Mouse (Mus musculus) neural tube, embryonic 10.5 days (tissue): ENCODE results near the gene Tubb2a.

ENCODE experiments used
- DNase-seq: peaks from one replicate; pipeline ENCODE4 v3.0.0-alpha.2; 2017; ENCODE audit warnings: low spot score; ENCODE audit errors: extremely low spot score

Gene Tubb2a

DNA sequence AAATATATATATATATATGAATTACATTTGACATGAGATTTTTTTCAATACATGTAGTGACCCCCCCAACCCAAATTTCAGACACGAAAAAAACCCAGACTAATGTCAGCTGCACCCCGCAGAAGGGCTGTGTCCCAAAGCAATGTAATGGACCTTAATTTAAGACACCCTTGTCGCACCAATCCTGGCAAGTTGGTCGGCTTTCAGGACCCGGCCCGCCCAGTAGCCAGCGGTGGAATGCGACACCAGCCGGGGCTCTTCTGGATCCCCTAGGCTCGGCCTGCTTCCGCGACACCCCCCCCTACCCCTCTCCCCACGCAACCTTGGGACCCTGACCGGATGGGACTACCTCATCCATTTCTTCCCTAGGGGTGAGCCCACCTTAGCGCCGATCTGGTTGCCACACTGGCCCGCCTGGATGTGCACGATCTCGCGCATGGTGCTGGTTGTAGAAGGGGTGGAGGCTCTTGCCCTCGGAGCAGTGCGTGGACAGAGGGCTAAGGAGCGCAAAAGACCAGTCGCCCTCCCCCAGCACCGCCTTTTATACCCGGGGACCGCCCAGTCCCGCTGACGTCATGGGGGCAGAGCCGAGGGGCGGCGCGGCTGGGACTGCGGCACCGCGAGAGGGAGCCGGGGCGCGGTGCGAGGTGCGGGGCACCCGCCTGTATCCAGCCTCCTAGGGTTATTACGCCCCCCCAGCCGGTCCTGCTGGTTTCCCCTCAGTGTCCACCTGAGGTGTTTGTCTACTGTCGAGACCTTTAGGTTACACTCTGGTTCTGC lies at the start of gene Tubb2a:
Gene Tubb2a (minus strand): TSS at position 516 of the 780 bp plus-strand sequence.
- DNase-seq = peak; percentile 90

DNA sequence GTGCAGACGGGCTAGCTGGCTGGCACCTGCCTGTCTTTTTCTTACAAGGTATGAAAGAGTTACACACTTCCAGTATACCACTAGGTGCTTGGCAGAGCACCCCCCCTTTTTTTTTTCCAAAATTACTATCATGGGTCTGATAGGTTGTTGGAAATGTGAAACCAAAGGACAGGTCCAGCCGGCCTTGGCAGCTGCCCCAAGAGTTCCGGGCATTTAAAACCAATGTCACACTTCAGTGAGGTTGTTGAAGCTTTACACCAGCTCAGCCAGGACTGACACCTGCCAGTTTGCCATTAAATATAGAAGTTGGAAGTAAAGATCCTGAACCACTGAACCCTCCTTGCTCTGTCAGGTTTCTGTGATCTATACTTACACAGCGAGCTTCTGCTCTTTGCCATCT lies 47.9 kb upstream of the Tubb2a start:
- DNase-seq = no peak

DNA sequence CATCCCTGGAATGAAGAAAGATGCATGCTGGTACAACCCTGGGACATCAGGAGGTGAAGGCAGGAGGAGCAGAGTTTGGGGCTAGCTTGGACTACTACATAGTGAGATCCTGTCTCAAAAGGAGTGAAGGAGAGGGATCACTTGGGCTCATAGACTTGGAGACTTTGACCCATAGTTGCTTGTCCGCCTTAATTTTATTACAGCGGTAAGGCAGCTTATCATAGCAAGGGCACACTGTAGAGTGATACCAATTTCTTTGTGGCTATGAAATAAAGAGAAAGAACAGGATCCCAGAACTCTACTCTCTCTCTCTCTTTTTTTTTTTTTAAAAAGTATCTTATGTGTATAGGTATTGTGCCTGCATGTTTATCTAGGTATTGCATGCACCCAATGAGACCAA lies 42.7 kb upstream of the Tubb2a start:
- no peak for DNase-seq

DNA sequence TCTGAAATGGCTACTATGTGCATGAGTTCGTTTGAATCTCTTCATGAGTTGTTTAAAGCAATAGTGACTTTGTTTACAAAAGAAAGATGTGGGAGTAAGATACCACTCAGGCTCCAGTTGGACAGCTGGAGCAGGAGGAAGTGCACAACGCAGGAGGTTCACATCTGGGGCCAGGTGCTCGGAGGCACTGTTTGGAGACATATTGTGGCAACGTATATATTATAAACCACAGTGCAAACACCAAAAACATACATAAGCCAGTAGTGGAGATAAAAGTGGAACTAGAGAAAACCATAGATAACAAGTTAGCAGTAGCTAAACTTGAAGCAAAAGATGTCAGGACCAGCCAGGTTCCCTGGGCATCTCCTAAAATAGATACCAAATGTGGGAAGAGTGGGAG lies 41.6 kb upstream of the Tubb2a start:
- DNase-seq = no peak

DNA sequence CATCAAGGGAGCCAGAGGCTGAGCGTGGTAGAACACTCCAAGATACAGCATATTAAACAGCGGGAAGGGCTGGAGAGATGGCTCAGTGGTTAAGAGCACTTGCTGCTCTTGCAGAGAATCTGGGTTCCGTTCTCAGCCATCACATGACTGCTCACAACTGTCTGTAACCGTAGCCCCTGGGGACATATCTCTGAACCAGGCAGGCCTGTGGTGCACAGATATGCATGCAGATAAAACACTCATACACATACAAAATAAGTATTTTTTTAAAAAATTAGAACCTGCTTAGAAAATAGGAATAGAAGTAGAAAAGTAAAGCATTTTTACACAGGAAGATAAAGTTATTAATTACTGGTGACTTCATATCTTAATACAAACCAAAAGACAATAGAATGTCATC lies 41.0 kb upstream of the Tubb2a start:
- no peak for DNase-seq

DNA sequence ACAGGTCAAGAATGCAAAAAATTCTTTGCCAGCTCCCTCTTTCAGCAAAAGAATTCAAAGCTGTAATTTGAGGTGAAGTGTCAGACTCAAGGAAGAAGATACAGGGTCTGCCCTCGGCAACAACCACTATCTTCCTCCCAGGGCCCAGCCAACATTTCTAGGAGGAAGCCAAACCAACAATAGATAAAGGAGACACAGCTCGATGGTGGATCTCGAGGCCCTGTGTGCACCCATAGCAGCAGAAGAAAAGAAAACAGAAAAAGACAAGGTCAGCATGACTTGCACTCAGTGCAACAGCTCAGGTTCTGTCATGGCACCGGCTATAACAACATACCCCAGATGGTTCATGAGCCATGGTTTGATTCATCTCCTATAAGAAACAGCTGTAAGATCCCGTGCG lies 38.7 kb upstream of the Tubb2a start:
- DNase-seq = no peak

DNA sequence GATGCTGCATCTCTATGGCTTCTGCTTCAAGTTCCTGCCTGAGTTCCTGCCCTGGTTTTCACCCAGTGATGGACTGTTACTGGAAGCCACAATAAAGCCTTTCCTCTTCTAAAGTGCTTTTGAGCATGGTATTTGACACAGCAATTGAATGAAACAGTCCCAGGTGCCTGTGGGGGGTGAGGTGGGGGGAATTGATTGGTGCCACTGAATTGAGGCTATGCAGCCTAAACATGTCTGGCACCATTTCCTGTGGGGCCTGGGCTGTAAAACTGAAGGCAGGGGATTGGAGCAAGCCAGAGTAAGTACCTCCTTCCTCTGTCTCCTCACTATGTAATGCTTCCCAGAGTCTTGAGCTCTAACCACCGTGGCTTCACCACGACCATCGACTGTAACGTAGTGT lies 36.8 kb upstream of the Tubb2a start:
- DNase-seq = no peak

DNA sequence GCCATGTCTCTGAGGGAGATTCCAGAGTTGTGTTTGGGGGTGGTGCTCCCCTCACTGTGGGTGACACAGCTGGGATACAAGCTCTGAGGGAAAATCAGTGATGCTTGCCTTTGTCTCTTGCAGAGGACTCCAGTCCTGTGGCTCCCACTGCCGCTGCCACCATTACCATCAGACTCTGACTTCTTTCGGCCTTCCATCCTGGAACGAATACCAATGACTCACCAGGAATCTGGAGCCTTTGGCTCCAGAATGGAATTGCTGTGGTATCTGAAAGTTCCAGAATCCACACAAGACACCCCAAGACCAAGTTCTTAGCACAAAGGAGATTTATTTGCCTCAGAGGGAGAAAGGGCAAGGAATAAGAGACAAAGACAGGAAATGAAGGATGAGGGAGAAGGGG lies 35.3 kb upstream of the Tubb2a start:
- DNase-seq = no peak

DNA sequence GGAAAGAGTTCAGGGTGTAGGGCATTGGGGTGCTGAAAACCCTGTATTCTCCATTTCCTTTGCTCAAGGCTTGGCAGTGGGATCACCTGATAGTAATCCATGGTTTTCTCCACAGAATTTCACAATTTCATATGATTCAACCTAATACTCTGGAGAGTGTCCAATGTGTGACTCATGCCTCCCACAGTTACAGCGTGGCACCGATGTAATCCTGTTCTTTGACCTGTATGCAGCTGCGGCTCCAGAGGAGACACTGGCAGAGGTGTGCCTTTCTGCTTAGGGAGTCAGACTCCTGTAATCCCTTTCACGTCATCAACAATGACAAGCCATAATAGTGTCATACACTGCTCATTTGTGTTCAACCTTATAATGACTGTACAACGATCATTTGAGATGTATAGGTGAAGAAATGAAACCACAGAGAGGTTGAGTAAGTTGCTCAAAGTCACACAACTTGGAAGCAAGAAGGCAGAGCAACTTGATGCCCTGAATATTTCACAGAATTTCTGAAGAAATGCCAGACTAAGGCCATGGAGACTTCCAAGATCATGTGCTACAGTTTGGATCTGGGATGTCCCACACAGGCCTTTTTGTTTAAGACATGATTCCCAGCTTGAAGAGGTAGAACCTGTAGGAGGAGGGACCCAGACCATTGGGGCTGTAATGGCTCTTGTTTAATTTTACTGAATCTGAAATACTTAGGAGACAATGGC lies 34.7 kb upstream of the Tubb2a start:
- no peak for DNase-seq

DNA sequence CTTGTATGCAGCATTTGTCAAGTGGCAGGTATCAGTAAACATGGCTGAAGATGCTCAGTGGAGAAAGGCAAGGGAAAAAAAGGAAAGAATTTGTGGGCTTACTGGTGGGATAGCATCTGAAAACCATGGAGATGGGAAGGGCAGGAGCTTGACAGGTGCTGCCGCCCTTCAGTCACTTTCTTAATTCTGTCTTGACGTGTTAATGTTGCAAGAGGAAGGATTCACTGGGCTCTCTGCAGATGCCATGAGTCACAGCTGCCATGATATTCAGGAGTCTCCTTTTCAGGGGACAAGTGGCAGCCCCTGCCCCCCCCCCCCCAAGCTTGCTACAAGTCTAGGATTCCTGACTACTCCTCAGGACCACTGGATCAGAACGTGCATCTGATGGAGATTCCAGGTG lies 34.1 kb upstream of the Tubb2a start:
- no peak for DNase-seq

DNA sequence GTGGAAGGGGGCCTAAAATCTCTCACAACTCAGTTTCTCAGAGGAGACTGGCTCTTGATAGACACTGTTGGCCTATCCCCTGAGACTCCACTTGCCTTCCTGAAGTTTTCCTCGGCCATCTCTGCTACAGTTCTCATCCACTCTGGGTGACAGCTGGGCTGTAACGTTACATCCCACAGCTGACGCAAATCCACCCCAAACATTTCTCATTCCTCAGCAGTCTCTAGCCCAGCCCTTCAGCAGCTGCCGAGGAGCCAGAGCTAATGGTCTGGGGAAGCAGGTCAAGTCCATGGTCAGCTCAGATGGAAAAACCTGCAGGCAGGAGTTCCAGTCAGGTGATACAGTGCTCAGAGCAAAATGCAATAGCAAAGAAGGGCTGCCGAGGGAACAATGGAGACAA lies 33.2 kb upstream of the Tubb2a start:
- DNase-seq = no peak

DNA sequence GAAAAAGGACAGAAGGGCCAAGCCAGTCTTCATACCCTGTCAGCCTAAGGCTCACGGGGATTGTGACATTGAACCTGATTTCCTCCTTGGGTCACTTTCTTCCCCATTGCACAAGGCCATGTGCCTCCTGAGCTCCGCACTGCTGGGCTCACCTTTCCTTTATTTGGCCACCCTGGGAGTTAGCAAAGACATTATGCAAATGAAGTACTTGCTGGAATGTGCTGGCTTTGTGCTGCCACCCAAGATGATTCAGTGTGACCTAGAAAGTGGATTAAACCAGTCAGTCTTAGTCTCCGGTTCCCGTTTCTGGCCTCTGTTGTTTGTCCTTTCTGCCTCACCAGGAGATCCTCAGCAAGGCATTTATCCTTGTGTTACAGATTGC lies 31.9 kb upstream of the Tubb2a start:
- DNase-seq = no peak

DNA sequence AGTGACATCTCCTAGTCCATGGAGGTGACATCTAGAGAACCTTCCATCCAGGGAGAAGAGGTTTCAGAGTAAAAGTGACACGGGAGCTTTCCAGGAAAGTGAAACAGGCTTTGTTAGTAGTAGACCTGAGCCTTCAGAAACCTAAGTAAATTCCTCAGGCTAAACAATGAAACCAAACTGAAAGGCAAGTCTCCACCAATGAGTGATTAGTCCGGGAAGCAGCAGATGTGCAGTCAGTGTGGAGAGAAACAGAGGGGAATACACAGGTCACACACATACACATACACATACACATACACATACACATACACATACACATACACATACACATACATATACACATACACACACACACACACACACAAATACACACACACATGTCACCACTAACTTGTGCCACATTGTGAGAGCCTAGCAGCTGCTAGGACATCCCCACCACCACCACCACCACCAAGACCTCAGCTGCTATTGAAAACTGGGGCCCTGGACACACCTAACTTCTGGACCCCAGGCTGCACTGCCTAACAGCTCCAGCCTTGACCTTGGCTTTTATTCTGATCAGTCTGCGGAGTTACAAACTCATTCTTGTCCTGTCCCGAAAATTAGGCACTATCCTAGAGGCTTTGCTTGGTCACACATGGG lies 31.3 kb upstream of the Tubb2a start:
- DNase-seq = no peak

DNA sequence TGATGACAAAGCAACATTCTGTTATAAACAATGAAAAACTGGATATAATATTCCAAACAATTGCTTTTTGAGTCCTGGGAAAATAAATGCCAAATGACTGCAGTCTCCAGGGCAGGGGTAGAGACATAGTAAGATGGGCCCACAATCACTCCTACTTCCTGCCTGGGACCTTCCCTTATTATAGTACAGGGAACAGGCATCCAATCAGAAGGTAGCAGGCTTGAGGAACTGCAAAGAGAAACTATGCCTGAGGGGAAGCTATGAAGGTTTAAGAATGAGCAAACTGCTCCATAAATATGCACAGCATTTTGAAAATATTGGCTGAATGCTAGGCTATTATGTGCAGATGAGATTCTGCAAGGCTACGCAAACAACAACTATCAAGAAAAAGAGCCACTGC lies 29.2 kb upstream of the Tubb2a start:
- DNase-seq = no peak

DNA sequence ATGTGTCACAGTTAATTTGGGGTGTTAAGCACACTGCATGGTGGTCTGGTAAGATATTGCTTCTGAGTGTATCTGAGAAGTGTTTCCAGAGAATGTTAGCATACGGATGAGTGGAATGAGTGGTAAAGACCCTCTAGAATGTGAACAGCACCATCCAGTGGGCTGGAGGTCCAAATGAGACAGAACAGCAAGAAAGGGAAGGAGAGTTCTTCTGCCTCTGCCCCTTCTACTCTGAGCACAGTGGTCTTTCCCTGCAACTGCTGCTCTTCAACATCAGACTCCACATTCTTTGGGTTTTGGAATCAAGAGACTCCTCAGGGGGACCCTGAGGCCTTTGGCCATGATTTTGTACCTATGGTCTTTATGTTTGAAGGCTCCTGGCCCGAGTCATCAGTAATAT lies 28.4 kb upstream of the Tubb2a start:
- no peak for DNase-seq

DNA sequence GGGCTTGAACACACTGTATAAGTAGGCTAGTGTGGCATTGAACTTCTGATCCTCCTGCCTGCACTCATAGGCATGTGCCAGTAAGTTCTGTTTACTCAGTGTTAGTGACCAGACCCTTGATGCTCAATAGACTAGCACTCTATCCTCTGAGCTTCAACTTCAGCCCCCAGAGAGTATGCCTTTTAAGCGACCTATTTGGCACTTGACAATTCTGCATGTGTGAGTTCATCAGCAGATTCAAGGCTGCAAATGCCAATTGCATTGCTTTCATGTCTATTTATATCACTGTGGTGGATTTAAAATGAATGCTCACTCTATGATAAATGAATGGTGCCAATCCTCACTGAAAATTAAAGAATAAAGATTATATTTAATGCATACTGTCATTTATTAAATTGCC lies 27.6 kb upstream of the Tubb2a start:
- no peak for DNase-seq

DNA sequence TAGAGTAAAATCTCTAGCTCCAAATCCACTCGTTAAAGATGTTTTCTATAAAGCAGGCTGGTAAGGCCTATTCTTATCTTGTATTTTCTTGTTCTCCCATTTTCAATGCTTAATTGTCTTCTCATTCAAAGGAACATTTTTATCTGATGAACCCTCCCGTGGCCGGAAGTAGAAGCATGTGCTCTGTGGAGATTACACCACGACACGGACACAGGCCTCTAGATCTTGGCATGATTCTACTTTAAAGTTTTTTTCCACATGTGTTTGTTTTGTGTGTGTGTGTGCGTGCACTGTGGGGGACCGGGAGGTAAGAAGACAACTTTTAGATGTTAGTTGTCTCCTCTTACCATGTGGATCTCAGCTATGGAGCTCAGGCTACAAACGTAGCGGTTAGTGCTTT lies 24.1 kb upstream of the Tubb2a start:
- no peak for DNase-seq

DNA sequence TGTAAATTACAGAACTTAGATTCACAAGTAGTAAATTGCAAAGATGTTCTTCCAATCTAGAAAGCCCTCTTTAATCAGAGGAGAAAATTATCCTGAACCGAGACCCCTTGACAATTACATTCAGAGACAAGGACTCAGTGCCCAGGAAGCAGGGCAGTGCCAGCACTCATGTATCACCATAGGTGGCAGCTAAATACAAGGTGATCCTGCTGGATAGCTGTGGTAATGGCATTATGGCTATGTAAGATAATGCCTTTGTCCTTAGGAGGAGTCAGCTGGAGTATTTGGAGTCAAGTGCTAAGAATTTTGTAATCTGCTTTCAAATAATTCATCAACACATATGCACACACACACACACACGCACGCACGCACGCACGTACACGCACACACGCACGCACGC lies 23.4 kb upstream of the Tubb2a start:
- DNase-seq = no peak

DNA sequence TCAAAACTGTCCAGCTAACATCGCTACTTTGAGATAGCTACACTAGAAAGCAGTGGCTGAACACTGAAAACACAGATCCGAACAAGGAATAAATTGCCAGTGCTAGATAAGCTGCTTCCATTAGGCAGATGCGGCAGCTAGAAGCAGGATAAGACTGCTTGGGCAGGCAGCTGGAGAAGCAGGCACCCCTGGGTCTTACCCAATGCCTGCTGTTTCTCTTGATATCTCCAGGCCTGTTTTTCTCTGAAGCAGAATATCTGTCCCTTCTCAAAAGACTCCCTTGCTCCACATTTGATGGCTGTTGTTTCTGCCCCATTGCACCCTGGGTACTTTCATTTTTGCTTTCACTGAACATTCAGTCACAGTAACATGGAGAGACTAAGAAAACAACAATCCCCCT lies 22.9 kb upstream of the Tubb2a start:
- no peak for DNase-seq

DNA sequence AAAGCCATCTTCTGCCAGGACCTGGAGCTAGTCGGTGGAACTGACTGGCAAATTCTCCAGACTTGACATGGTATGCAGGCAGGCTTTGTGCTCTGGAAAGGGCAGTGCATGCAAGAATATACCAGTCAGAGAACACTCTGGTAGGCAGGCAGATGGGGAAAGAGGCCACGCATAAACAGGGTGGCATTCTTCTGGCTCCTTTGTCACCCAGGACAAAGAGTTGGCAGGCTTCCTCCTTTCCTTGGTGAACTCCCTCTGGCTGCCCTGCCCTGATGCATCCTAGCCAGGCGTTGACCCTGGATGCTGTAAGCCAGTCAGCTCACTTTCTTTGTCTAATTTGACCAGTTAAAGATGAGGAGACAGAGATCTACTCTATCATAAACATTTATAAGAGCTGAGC lies 19.3 kb upstream of the Tubb2a start:
- DNase-seq = no peak

DNA sequence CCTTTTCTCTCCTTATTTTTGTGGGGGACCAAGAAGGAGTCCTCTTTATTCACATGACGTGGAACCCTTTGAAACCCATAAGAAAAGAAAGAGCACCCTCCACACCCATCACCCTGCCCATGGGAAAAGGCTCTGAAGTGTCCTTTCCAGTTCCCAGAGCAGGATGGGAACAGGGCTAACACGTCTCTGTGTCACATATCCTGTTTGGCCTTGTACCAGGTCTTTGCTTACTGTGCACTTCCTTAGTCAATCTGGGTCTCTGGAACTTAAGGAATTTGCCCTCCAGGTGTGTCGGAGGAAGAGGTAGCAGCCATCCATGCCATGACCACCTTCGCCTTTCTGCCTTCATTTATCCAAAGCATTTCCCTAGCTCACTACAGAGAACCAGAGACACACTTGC lies 18.6 kb upstream of the Tubb2a start:
- no peak for DNase-seq

DNA sequence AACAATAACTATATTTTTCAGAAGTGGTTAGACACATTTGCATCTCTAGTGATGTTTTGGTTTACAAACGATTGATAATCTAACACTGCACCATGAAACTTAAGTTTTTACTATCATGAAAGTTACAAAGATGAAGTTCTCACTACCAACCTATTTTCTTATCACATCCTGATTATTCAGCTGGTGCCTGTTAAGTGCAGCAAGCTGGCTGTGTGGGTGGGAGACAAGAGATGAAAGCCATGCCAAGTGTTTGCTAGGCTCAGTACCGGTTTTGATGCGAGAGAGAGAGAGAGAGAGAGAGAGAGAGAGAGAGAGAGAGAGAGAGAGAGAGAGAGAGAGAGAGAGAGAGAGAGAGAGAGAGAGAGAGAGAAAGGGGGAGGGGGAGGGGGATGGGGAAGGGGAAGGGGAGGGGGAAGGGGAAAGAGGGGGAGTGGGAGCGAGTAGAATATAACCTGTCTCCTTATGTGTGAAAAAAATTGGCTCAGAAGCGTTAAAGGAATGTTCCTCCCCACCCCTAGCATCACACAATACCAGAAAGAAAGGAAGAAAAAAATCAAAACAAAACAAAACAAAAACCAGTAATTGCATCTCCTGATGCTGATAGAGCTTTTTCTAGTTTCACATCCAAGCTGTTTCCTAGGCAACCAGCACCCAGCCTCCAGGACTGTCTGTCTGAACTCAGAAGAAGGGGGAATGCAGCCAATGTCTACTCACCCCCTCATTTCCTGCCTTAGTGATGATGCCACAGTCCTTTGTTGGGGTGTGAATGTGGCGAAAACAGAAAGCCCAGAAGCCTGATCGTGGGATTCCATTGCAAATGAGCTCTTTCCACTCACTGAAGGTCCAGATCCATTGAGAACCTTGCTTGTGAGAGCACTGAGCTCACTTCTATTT lies 18.0 kb upstream of the Tubb2a start:
- peak; percentile 36 for DNase-seq
